Mouse (Mus musculus): ENCODE results near the gene Bud31. TPM values are rescaled to one million over a fixed set of nuclear protein-coding genes. Genes with fewer than 3 reads are reported as not detected.

Bud31 gene
- polyA plus RNA-seq, 1 experiment from 2014 or later = 129 TPM

DNA sequence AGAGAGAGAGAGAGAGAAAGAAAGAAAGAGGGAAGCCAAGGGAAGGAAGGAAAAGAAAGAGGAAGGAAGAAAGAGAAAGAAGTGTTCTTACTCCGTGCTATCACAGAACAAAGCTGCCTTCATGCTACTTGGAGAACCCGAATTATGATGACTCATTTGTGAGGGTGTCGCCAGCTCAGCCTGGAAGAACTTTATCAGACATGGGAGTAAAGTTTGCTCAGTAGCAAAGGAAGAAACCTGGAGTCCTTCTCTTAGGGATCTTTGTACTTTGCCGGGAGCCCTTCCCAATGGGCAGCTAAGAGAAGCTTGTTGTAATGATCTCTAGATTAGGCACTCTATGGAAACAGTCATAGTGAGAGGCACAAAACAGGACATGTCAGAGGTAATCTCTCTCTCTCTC, 37.5 kb upstream of the Bud31 start:
- peak; percentile 86 for ATAC-seq (ENCODE audit: low FRiP score, low TSS enrichment)
- Histone ChIP-seq H3K36me3 (ENCODE audit: control insufficient read depth, insufficient read depth, low read length) (peaks cover 37% of the 10 kb centered on the region), H3K4me3 (ENCODE audit: low read depth, low read length) (no peak overlapping the region), H3K27ac (replicated peaks) (no peak overlapping the region), H3K9ac (ENCODE audit: low read length) (no peak overlapping the region), H3K4me1 (replicated peaks; ENCODE audit: control insufficient read depth, insufficient read depth) (no peaks in the 10 kb centered on the region), H3K27me3 (ENCODE audit: control insufficient read depth, insufficient read depth, low read length) (no peaks in the 10 kb centered on the region), H3K4me2 (replicated peaks; ENCODE audit: low read depth) (no peak overlapping the region), H3K9me3 (ENCODE audit: control insufficient read depth, low read length) (no peaks in the 10 kb centered on the region)
- DNase-seq (ENCODE audit: low spot score) = peak; percentile 55
- 50% methylated on average over 4 of the region's 4 CpGs for WGBS
- no peak for TF ChIP-seq EP300 (optimal IDR thresholded peaks at IDR 0.05)
- TF ChIP-seq CTCF (IDR thresholded peaks at IDR 0.05; ENCODE audit: low read depth) = no peak

DNA sequence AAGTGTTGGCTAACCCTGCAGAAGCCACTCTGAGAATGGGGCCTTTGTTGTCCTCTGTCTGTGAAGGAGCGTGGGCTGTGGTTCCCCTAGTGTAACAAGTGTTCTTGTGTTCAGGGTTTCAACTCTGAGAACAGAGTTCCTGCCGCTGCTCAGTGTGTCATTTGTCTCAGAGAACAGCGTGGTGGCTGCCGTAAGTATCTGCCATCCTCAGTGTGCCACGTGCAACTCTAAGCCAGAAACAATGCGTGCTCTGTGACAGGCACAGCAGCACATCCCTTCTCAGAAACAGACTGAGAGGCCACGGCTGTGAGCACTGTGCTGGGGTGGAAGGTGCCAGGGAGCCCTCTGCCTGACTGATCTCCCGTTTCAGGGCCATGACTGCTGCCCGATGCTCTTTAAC, 35.8 kb upstream of the Bud31 start:
- TF ChIP-seq CTCF (IDR thresholded peaks at IDR 0.05; ENCODE audit: low read depth) (no peak), EP300 (optimal IDR thresholded peaks at IDR 0.05) (no peak)
- DNase-seq (ENCODE audit: low spot score) (no peak), ATAC-seq (ENCODE audit: low FRiP score, low TSS enrichment) (no peak)
- H3K9ac ChIP-seq (ENCODE audit: low read length) = no peak overlapping the region
- WGBS = 90% methylated on average over 9 of the region's 9 CpGs
- no peak overlapping the region for H3K4me2 ChIP-seq (replicated peaks; ENCODE audit: low read depth)
- H3K27ac ChIP-seq (replicated peaks) = no peak overlapping the region
- H3K9me3 ChIP-seq (ENCODE audit: control insufficient read depth, low read length) = no peaks in the 10 kb centered on the region
- no peaks in the 10 kb centered on the region for H3K27me3 ChIP-seq (ENCODE audit: control insufficient read depth, insufficient read depth, low read length)
- no peak overlapping the region for H3K4me3 ChIP-seq (ENCODE audit: low read depth, low read length)
- H3K4me1 ChIP-seq (replicated peaks; ENCODE audit: control insufficient read depth, insufficient read depth) = no peaks in the 10 kb centered on the region
- peaks cover 39% of the 10 kb centered on the region for H3K36me3 ChIP-seq (ENCODE audit: control insufficient read depth, insufficient read depth, low read length)

DNA sequence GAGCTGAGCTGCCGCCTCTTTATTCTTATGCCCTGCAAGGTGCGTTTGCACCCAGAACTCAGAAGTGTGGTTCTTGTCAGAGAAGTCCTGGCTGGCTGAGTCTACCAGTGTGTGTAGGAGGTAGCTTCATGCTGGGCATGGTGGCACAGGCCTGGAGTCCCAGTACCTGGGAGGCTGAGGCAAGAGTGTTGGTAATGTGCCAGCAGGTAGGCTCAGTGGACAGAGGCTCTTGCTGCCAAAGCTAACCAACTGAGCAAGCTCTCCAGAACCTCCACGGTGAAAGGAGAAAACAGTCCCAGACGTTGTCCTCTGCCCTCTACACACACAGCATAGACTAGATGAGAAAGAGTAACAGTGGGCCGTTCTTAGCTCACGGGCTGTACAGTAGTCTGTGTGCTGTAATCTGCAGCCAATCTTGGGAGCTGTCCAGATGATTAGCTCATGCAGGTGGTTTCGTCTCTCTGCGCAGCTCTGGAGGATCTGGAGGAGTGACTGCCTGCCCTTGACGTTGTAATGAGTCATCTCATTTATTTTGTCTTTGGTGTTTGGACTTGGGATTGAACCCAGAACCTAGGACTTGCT, 34.4 kb upstream of the Bud31 start:
- DNase-seq (ENCODE audit: low spot score) (no peak), ATAC-seq (ENCODE audit: low FRiP score, low TSS enrichment) (peak; percentile 40; the same call in 1 of the 2 replicates)
- Histone ChIP-seq H3K4me3 (ENCODE audit: low read depth, low read length) (no peak overlapping the region), H3K27ac (replicated peaks) (no peak overlapping the region), H3K4me1 (replicated peaks; ENCODE audit: control insufficient read depth, insufficient read depth) (no peaks in the 10 kb centered on the region), H3K9ac (ENCODE audit: low read length) (no peak overlapping the region), H3K4me2 (replicated peaks; ENCODE audit: low read depth) (no peak overlapping the region), H3K9me3 (ENCODE audit: control insufficient read depth, low read length) (no peaks in the 10 kb centered on the region), H3K27me3 (ENCODE audit: control insufficient read depth, insufficient read depth, low read length) (no peaks in the 10 kb centered on the region), H3K36me3 (ENCODE audit: control insufficient read depth, insufficient read depth, low read length) (peaks cover 32% of the 10 kb centered on the region)
- 73% methylated on average over 9 of the region's 9 CpGs for WGBS
- TF ChIP-seq CTCF (IDR thresholded peaks at IDR 0.05; ENCODE audit: low read depth) (no peak), EP300 (optimal IDR thresholded peaks at IDR 0.05) (no peak)

DNA sequence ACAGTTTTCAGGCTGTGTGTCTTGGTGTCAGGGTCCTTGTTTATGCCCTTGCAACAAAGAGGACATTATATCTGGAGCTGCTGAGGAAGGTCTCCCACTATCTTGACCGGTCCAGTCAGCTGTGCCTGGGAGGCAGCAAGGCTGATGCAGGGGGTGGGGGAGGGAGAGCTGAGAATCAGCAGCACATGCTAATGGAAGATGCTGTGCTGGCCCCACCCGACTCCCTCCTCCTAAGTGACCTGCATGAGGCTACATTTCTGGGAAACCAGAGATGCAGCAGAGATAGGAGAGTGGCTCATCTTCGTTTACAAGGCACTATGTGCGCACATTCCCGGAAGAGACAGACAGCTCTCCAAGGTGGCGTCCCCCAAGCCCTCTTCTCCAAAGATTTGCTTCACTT, 29.8 kb upstream of the Bud31 start:
- Histone ChIP-seq H3K4me1 (replicated peaks; ENCODE audit: control insufficient read depth, insufficient read depth) (no peaks in the 10 kb centered on the region), H3K4me2 (replicated peaks; ENCODE audit: low read depth) (no peak overlapping the region), H3K9ac (ENCODE audit: low read length) (no peak overlapping the region), H3K9me3 (ENCODE audit: control insufficient read depth, low read length) (no peaks in the 10 kb centered on the region), H3K4me3 (ENCODE audit: low read depth, low read length) (no peak overlapping the region), H3K27me3 (ENCODE audit: control insufficient read depth, insufficient read depth, low read length) (no peaks in the 10 kb centered on the region), H3K27ac (replicated peaks) (no peak overlapping the region), H3K36me3 (ENCODE audit: control insufficient read depth, insufficient read depth, low read length) (peaks cover 14% of the 10 kb centered on the region)
- no peak for TF ChIP-seq CTCF (IDR thresholded peaks at IDR 0.05; ENCODE audit: low read depth)
- 80% methylated on average over 6 of the region's 6 CpGs for WGBS
- DNase-seq (ENCODE audit: low spot score) (no peak), ATAC-seq (ENCODE audit: low FRiP score, low TSS enrichment) (no peak)

DNA sequence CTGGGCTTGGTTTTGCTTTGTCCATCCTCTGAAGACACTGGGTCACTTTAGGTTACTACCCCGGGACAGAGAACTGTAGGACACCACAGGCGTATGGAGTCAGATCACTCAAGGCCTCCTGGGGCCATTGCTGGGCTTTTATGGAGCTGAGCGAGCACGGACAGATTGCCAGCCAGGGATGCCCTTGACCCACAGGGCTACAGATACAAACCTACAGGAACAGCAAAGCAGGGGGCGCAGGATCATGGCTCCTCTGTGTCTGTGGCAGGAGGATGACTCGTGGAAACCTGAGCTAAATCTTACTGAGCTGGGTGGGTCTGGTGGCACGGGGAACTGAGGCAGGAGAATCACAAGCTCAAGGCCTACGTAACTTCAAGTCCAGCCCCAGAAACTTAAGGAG, 27.6 kb upstream of the Bud31 start:
- 80% methylated on average over 8 of the region's 8 CpGs for WGBS
- TF ChIP-seq CTCF (IDR thresholded peaks at IDR 0.05; ENCODE audit: low read depth) (no peak), EP300 (optimal IDR thresholded peaks at IDR 0.05) (no peak)

DNA sequence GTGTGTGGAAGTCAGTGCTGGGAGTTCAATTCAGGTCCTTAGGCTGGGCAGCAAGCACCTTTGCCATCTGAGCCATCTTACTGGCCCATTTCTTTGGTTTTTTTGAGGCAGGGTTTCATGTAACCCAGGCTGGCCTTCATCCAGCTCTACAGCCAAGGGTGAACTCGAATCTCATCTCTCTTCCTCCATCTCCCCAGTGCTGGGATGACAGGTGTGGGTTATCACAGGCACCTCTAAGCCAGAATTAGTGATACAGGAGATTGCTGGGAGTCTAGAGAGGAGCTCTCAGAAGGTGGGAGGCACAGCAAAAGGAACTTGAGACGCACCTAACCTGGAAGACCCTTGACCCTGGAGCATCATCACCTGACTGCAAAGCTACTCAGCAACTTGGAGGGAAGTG, 26.7 kb upstream of the Bud31 start:
- Histone ChIP-seq H3K9me3 (ENCODE audit: control insufficient read depth, low read length) (no peaks in the 10 kb centered on the region), H3K27me3 (ENCODE audit: control insufficient read depth, insufficient read depth, low read length) (no peaks in the 10 kb centered on the region), H3K9ac (ENCODE audit: low read length) (peak overlapping the region; percentile 84), H3K27ac (replicated peaks) (no peak overlapping the region), H3K4me2 (replicated peaks; ENCODE audit: low read depth) (peak overlapping the region; percentile 85), H3K36me3 (ENCODE audit: control insufficient read depth, insufficient read depth, low read length) (peaks cover 5% of the 10 kb centered on the region), H3K4me3 (ENCODE audit: low read depth, low read length) (no peak overlapping the region), H3K4me1 (replicated peaks; ENCODE audit: control insufficient read depth, insufficient read depth) (peaks cover 2% of the 10 kb centered on the region; the same call in 1 of the 2 replicates)
- ATAC-seq (ENCODE audit: low FRiP score, low TSS enrichment) (no peak), DNase-seq (ENCODE audit: low spot score) (no peak)
- WGBS = 24% methylated on average over 2 of the region's 2 CpGs
- TF ChIP-seq CTCF (IDR thresholded peaks at IDR 0.05; ENCODE audit: low read depth) (no peak), EP300 (optimal IDR thresholded peaks at IDR 0.05) (no peak)

More for the DNA sequence above, 27.6 kb upstream of the Bud31 start:
- peaks cover 2% of the 10 kb centered on the region; the same call in 1 of the 2 replicates for H3K4me1 ChIP-seq (replicated peaks; ENCODE audit: control insufficient read depth, insufficient read depth)
- no peaks in the 10 kb centered on the region for H3K27me3 ChIP-seq (ENCODE audit: control insufficient read depth, insufficient read depth, low read length)
- H3K36me3 ChIP-seq (ENCODE audit: control insufficient read depth, insufficient read depth, low read length) = peaks cover 8% of the 10 kb centered on the region
- no peak overlapping the region for H3K4me2 ChIP-seq (replicated peaks; ENCODE audit: low read depth)
- no peak overlapping the region for H3K27ac ChIP-seq (replicated peaks)
- no peak for DNase-seq (ENCODE audit: low spot score)
- no peak overlapping the region for H3K4me3 ChIP-seq (ENCODE audit: low read depth, low read length)
- no peaks in the 10 kb centered on the region for H3K9me3 ChIP-seq (ENCODE audit: control insufficient read depth, low read length)
- no peak overlapping the region for H3K9ac ChIP-seq (ENCODE audit: low read length)
- no peak for ATAC-seq (ENCODE audit: low FRiP score, low TSS enrichment)

All from stomach, postnatal 0 days (tissue).